Mouse (Mus musculus): ENCODE results near the gene Rimbp2. TPM values are rescaled to one million over a fixed set of nuclear protein-coding genes. Genes with fewer than 3 reads are reported as not detected.

Rimbp2 gene
- polyA plus RNA-seq, 1 experiment from 2014 or later = 0.13 TPM

DNA sequence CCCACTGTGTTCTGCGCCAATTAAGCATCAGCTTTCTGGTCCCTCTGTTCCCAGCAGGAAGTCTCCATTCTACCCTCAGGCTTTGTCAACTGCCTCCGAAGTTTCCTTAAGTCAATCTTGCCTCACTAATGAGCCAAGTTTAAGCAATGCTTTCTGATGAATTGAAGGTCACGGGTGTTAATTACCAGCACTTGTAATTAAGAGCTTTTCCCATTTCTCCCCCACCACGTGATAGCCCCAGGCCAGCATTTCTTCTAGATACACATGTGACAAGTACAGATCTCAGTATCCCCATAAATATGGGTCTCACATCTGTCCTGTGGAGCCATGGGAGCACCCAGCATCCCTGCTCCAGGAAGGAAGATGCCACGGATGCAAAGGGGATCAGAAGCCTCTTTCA is 20.5 kb downstream of the Rimbp2 start:
- no peak for ATAC-seq (ENCODE audit: insufficient number of reproducible peaks, low FRiP score)
- WGBS = 66% methylated on average over 5 of the region's 5 CpGs
- H3K4me2 ChIP-seq = no peak overlapping the region
- no peak overlapping the region for H3K4me3 ChIP-seq
- peaks cover 7% of the 10 kb centered on the region for H3K4me1 ChIP-seq (replicated peaks)
- H3K27ac ChIP-seq (ENCODE audit: poor library complexity, severe bottlenecking) = no peak overlapping the region
- peaks cover 6% of the 10 kb centered on the region; the same call in 1 of the 2 replicates for H3K9me3 ChIP-seq (replicated peaks)
- no peaks in the 10 kb centered on the region for H3K36me3 ChIP-seq
- no peak overlapping the region for H3K9ac ChIP-seq
- no peaks in the 10 kb centered on the region for H3K27me3 ChIP-seq (replicated peaks)

DNA sequence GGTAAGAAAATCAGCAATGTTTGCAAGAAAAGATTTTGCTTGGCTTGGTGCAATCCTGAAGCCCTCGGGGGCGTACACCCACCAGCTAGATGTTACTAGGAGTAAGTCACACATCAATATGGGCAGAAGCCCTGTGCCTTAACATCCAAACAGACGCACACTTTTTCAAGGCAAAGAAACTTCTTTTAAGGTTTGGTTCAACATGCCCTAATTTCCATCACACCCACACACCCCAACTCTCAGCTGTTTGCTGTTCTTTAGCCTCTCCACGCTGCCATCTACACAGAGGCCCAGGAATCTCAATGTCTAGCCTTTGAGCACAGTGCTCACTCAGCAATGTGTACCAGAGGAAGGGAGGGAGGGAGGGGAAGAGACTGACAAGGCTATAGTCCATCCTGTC is 28.2 kb downstream of the Rimbp2 start:
- H3K4me1 ChIP-seq (replicated peaks) = no peaks in the 10 kb centered on the region
- no peak overlapping the region for H3K9ac ChIP-seq
- no peaks in the 10 kb centered on the region; the same call in 1 of the 2 replicates for H3K9me3 ChIP-seq (replicated peaks)
- H3K4me3 ChIP-seq = no peak overlapping the region
- H3K4me2 ChIP-seq = no peak overlapping the region
- no peak overlapping the region for H3K27ac ChIP-seq (ENCODE audit: poor library complexity, severe bottlenecking)
- ATAC-seq (ENCODE audit: insufficient number of reproducible peaks, low FRiP score) = no peak
- no peaks in the 10 kb centered on the region for H3K36me3 ChIP-seq
- peaks cover 6% of the 10 kb centered on the region; the same call in 1 of the 2 replicates for H3K27me3 ChIP-seq (replicated peaks)
- WGBS = 71% methylated on average over 4 of the region's 4 CpGs

DNA sequence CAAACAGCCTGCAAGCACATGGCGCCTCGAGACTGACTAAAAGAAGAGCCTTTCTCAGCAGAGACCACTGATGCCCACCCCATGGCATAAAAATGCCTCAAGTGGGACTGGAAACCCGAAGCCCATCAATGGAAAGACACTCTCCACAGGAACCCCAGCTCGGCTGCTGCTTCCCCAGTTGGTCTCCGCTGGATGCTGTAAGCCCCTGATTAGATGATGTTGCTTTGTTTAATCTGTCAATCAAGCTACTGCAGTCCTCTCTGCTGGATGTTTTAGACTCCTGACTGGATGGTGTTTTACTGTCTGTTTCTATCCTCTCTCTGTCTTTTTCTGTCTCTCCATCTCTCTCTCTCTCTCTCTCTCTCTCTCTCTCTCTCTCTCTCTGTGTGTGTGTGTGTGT is 33.2 kb downstream of the Rimbp2 start:
- Histone ChIP-seq H3K36me3 (no peaks in the 10 kb centered on the region), H3K27ac (ENCODE audit: poor library complexity, severe bottlenecking) (no peak overlapping the region), H3K4me1 (replicated peaks) (peaks cover 2% of the 10 kb centered on the region), H3K4me2 (no peak overlapping the region), H3K9ac (no peak overlapping the region), H3K9me3 (replicated peaks) (peaks cover 5% of the 10 kb centered on the region; the same call in 1 of the 2 replicates), H3K27me3 (replicated peaks) (peaks cover 6% of the 10 kb centered on the region; the same call in 1 of the 2 replicates), H3K4me3 (no peak overlapping the region)
- no peak for ATAC-seq (ENCODE audit: insufficient number of reproducible peaks, low FRiP score)
- WGBS = 42% methylated on average over 5 of the region's 5 CpGs

DNA sequence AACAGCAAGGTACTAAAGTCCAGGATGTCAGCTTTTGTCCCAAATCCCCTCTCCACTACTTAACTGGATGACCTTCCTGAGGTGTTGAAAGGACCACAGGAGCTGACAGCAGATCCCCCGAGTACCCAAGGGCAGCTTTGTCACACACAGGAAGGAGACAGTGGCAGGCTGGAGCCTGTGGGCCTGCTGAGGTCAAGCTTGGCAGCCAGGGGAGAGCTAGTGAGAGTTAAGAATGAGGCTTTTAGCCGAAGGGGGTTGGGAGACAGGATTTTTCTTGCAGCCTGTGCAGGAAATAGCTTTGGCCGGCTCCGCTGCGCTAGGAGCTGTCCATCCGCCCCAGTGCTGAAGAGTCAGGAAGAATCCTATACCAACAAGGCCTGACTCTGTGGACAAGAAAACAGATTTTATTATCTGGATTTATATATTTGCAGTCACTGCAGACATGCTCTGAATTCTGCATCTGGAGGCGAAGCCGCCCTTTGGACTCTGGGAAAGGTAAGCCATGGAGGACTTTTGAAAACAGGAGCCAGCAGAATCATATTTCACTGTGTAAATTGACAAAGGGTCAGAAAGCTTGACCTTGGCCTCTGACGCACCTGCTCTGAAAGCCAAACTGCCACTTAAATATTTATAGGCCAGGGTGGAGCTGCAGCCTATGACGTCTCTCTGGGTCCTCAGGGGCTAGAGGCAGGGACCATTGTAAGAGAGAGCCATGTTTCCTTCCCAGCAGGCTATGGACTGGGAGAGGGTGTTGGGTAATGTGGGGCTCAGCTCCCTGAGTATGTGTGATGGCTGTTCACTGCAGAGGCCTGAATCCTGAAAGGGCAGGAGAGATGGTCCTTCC is 35.9 kb downstream of the Rimbp2 start:
- no peak overlapping the region for H3K4me2 ChIP-seq
- peaks cover 2% of the 10 kb centered on the region for H3K4me1 ChIP-seq (replicated peaks)
- H3K27me3 ChIP-seq (replicated peaks) = peaks cover 6% of the 10 kb centered on the region; the same call in 1 of the 2 replicates
- ATAC-seq (ENCODE audit: insufficient number of reproducible peaks, low FRiP score) = no peak
- no peak overlapping the region for H3K4me3 ChIP-seq
- no peak overlapping the region for H3K9ac ChIP-seq
- peaks cover 5% of the 10 kb centered on the region; the same call in 1 of the 2 replicates for H3K9me3 ChIP-seq (replicated peaks)
- H3K36me3 ChIP-seq = no peaks in the 10 kb centered on the region
- 8% methylated on average over 10 of the region's 10 CpGs for WGBS
- no peak overlapping the region for H3K27ac ChIP-seq (ENCODE audit: poor library complexity, severe bottlenecking)

DNA sequence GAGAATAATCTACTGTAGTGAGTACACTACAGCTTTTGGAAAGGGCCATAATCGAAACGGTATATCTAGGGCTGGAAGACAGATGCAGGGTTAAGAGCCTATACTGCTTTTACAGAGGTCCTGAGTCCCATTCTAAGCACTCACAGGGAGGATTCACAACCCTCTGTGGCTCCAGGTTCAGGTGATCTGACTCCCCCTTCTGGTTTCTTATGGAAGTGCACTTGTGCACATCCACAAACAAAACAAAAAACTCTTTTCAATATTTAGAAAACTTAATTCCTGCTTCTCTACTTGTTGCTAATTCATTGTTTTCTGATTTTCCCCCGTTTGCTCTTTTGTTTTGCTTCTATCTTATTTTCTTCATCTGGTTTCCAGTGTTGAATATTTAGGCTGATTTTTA is 39.5 kb downstream of the Rimbp2 start:
- H3K27me3 ChIP-seq (replicated peaks) = no peaks in the 10 kb centered on the region
- 75% methylated on average over 3 of the region's 3 CpGs for WGBS
- H3K4me2 ChIP-seq = no peak overlapping the region
- no peak overlapping the region for H3K4me3 ChIP-seq
- H3K36me3 ChIP-seq = no peaks in the 10 kb centered on the region
- no peak overlapping the region for H3K27ac ChIP-seq (ENCODE audit: poor library complexity, severe bottlenecking)
- no peak overlapping the region for H3K9ac ChIP-seq
- peaks cover 2% of the 10 kb centered on the region for H3K4me1 ChIP-seq (replicated peaks)
- H3K9me3 ChIP-seq (replicated peaks) = peaks cover 5% of the 10 kb centered on the region; the same call in 1 of the 2 replicates
- no peak for ATAC-seq (ENCODE audit: insufficient number of reproducible peaks, low FRiP score)

DNA sequence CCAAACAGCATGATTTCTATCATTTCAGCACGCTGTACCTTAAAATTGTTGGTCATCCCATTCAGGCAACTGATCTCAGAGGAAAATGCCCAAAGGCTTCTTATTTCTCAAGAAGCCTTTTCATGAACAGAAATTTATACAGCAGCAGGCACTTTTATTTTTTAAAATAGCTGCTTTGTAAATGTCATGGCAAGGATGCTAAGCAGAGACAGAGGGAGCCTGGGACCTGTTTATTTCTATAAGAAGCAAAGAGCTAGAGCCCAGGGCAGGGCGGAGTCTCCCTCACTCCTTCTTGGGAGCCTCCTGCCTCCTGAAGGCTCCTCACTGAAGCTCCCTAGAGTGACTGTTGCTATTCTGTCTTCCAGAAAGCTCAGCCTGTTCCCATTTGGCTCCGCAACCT is 40.9 kb downstream of the Rimbp2 start:
- 92% methylated on average over 3 of the region's 3 CpGs for WGBS
- H3K4me1 ChIP-seq (replicated peaks) = peaks cover 5% of the 10 kb centered on the region; the same call in 1 of the 2 replicates
- no peak for ATAC-seq (ENCODE audit: insufficient number of reproducible peaks, low FRiP score)

DNA sequence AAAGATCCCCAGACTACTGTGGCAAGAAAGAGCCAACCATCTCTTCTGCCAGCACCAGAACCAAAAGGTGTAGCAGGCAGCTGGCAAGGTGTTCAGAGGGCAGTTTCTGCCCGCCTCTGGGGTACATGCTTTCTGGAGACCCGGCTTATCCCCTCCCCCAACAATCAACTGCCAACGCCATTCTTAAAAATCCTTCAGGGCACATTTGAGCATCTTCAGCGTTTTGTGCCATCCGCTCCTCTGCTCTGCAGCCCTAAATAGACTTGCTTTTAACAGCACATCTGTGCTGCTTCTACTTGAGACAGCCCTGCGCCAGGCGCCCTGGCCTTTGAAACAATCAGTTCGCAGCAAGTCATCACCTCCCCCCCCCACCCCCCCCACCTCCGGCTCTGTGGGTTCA is 41.7 kb downstream of the Rimbp2 start:
- H3K4me2 ChIP-seq = no peak overlapping the region
- no peaks in the 10 kb centered on the region for H3K27me3 ChIP-seq (replicated peaks)
- no peaks in the 10 kb centered on the region for H3K36me3 ChIP-seq
- WGBS = 67% methylated on average over 8 of the region's 9 CpGs
- peaks cover 5% of the 10 kb centered on the region; the same call in 1 of the 2 replicates for H3K9me3 ChIP-seq (replicated peaks)
- H3K27ac ChIP-seq (ENCODE audit: poor library complexity, severe bottlenecking) = no peak overlapping the region
- H3K4me3 ChIP-seq = no peak overlapping the region
- 0 out of 2 replicates have a peak, but pooled peaks cover 3% of the 10 kb centered on the region for H3K4me1 ChIP-seq (replicated peaks)
- ATAC-seq (ENCODE audit: insufficient number of reproducible peaks, low FRiP score) = no peak
- no peak overlapping the region for H3K9ac ChIP-seq

More for the DNA sequence above, 40.9 kb downstream of the Rimbp2 start:
- H3K27me3 ChIP-seq (replicated peaks) = no peaks in the 10 kb centered on the region
- no peak overlapping the region for H3K4me3 ChIP-seq
- H3K27ac ChIP-seq (ENCODE audit: poor library complexity, severe bottlenecking) = no peak overlapping the region
- no peak overlapping the region for H3K4me2 ChIP-seq
- H3K9me3 ChIP-seq (replicated peaks) = peaks cover 5% of the 10 kb centered on the region; the same call in 1 of the 2 replicates
- H3K9ac ChIP-seq = no peak overlapping the region
- H3K36me3 ChIP-seq = no peaks in the 10 kb centered on the region

DNA sequence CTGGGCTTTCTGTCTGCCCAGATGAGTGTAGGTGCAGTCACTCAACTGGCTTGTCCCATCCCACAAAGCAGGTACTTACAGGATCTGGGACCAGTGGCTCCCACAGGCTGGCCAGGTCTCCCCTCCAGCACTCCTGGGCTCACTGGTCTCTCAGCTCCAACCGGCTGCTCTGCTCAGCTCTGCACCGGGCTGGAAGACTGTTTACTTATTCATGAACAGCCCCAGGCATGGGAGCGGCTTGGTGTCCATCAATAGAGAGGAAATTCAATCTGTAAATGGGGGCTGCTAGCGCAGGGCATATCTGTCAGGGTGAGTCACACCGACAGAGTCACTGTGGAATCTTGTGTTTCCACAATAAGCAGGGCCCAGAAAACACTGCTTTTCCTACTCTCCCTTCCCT is 49.2 kb downstream of the Rimbp2 start:
- H3K36me3 ChIP-seq = no peaks in the 10 kb centered on the region
- WGBS = 29% methylated on average over 5 of the region's 5 CpGs
- H3K27me3 ChIP-seq (replicated peaks) = no peaks in the 10 kb centered on the region
- H3K9ac ChIP-seq = no peak overlapping the region
- no peak overlapping the region for H3K27ac ChIP-seq (ENCODE audit: poor library complexity, severe bottlenecking)
- no peak overlapping the region for H3K4me2 ChIP-seq
- no peak overlapping the region for H3K4me3 ChIP-seq
- 0 out of 2 replicates have a peak, but pooled peaks cover 3% of the 10 kb centered on the region for H3K4me1 ChIP-seq (replicated peaks)
- no peaks in the 10 kb centered on the region for H3K9me3 ChIP-seq (replicated peaks)
- ATAC-seq (ENCODE audit: insufficient number of reproducible peaks, low FRiP score) = peak; percentile 9; the same call in 1 of the 2 replicates

DNA sequence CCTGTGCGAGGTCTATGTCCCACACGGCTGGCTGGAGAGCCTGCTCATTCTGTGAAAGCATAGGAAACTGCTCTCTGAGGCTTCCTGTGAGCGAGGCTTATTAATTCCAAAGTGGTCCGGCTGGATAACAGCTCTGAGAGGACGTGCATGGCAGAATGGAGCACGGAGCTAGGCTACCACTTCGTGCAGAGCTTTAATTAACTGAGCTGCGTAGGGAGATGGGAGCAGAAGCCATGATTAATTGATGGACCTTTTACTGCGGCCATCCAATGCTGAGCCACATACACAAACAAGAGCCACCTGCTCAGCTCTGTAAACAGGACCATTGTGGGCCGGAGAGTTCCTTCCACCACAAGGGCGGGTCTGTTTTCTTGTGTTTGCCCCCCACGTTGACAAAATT is 50.2 kb downstream of the Rimbp2 start:
- 67% methylated on average over 12 of the region's 12 CpGs for WGBS
- no peaks in the 10 kb centered on the region for H3K36me3 ChIP-seq
- no peak overlapping the region for H3K4me3 ChIP-seq
- no peak overlapping the region for H3K9ac ChIP-seq
- no peaks in the 10 kb centered on the region for H3K9me3 ChIP-seq (replicated peaks)
- no peaks in the 10 kb centered on the region for H3K4me1 ChIP-seq (replicated peaks)
- no peak overlapping the region for H3K4me2 ChIP-seq
- no peaks in the 10 kb centered on the region for H3K27me3 ChIP-seq (replicated peaks)
- no peak for ATAC-seq (ENCODE audit: insufficient number of reproducible peaks, low FRiP score)
- no peak overlapping the region for H3K27ac ChIP-seq (ENCODE audit: poor library complexity, severe bottlenecking)

DNA sequence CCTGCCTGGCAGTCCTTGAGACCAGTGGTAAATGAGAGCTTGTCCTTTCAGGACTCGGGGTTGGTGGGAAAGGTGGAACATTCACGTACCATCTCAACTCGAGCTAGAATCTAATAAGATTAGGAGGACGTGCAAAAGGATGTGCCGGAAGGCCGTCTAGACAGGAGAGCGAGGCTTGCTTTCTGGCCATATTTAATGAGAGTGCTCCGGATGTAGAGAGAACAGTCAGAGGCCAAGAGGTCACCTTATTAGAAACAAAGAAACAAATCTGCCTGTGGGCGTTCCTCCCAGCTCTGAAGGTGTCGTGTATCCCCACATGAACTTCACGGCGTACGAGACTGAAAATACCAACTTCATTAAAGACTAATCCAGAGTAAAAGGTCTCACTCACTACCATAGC is 53.3 kb downstream of the Rimbp2 start:
- 65% methylated on average over 13 of the region's 13 CpGs for WGBS
- ATAC-seq (ENCODE audit: insufficient number of reproducible peaks, low FRiP score) = no peak
- H3K9ac ChIP-seq = no peak overlapping the region
- no peak overlapping the region for H3K4me3 ChIP-seq
- H3K4me1 ChIP-seq (replicated peaks) = no peaks in the 10 kb centered on the region
- no peak overlapping the region for H3K27ac ChIP-seq (ENCODE audit: poor library complexity, severe bottlenecking)
- H3K36me3 ChIP-seq = no peaks in the 10 kb centered on the region
- H3K4me2 ChIP-seq = no peak overlapping the region
- no peaks in the 10 kb centered on the region; the same call in 1 of the 2 replicates for H3K9me3 ChIP-seq (replicated peaks)
- H3K27me3 ChIP-seq (replicated peaks) = no peaks in the 10 kb centered on the region

DNA sequence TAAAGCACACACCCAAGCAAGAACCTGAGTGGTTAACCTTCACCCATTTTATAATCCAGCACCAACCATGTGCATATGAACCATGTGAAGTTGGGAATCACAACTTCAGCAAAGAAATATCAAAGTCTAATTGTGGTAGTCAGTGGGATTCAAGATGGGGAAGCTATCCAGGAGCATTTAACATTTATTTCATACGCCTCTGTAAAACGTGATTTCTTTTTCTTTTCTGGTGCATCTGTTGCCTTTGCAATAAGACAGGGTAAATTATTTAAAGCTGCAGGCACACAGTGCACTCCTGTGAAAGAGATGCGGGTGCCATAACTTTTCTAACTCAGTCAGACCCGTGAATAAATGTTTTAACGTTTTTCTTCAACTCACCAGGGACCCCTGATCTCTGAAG is 58.4 kb downstream of the Rimbp2 start:
- no peak overlapping the region for H3K9ac ChIP-seq
- no peaks in the 10 kb centered on the region for H3K4me1 ChIP-seq (replicated peaks)
- H3K36me3 ChIP-seq = no peaks in the 10 kb centered on the region
- H3K4me2 ChIP-seq = no peak overlapping the region
- H3K4me3 ChIP-seq = no peak overlapping the region
- H3K27ac ChIP-seq (ENCODE audit: poor library complexity, severe bottlenecking) = no peak overlapping the region
- H3K27me3 ChIP-seq (replicated peaks) = no peaks in the 10 kb centered on the region
- peaks cover 5% of the 10 kb centered on the region; the same call in 1 of the 2 replicates for H3K9me3 ChIP-seq (replicated peaks)
- no peak for ATAC-seq (ENCODE audit: insufficient number of reproducible peaks, low FRiP score)
- 76% methylated on average over 5 of the region's 5 CpGs for WGBS
